Mouse (Mus musculus) B cell, adult 2 months (primary cell): ENCODE measurements around the gene Numa1.

Experiments used
- DNase-seq, 2 experiments: peaks; one replicate each; pipeline ENCODE4 v3.0.0; 2022

Numa1 gene

GRCm38 (mm10) chr7:102063891-102064290, 130.0 kb downstream of the Numa1 start:
- no peak for DNase-seq
